Mouse (Mus musculus) midbrain, embryonic 11.5 days (tissue): ENCODE measurements around the gene Fam227a. TPM values are rescaled to one million over a fixed set of nuclear protein-coding genes. Genes with fewer than 3 reads are reported as not detected.

Experiments used
- ATAC-seq: fragments of 200-750 bp; cut with Nextera tagmentation; 2 replicates; pipeline ENCODE4 v1.8.0; 2017; ENCODE audit warnings: moderate TSS enrichment, moderate library complexity; ENCODE audit not compliant: low FRiP score
- DNase-seq: peaks from one replicate; pipeline ENCODE4 v3.0.0; 2015; ENCODE audit warnings: low spot score; ENCODE audit errors: missing footprints
- H3K27ac ChIP-seq: fragments of 300-500 bp; sonication (generic); 2 replicates; pipeline ENCODE4 v1.5.1; 2014; ENCODE audit warnings: low read depth, low read length
- H3K27me3 ChIP-seq: fragments of 300-500 bp; sonication (generic); 2 replicates; pipeline ENCODE4 v1.6.1; 2014; ENCODE audit warnings: mild to moderate bottlenecking, low read length, moderate library complexity, mixed read lengths; ENCODE audit not compliant: control insufficient read depth, insufficient read depth
- H3K36me3 ChIP-seq: fragments of 300-500 bp; sonication (generic); 2 replicates; pipeline ENCODE4 v1.6.1; 2014; ENCODE audit warnings: mild to moderate bottlenecking, low read length, moderate library complexity, mixed read lengths; ENCODE audit not compliant: control insufficient read depth, insufficient read depth
- H3K4me1 ChIP-seq: fragments of 300-500 bp; sonication (generic); 2 replicates; pipeline ENCODE4 v1.6.1; 2014; ENCODE audit warnings: low read length; ENCODE audit not compliant: control insufficient read depth, insufficient read depth
- H3K4me2 ChIP-seq: fragments of 300-500 bp; sonication (generic); 2 replicates; pipeline ENCODE4 v1.6.1; 2014; ENCODE audit warnings: mild to moderate bottlenecking, moderate library complexity
- H3K4me3 ChIP-seq: fragments of 300-500 bp; sonication (generic); 2 replicates; pipeline ENCODE4 v1.5.1; 2014; ENCODE audit warnings: low read depth, low read length
- H3K9ac ChIP-seq: fragments of 300-500 bp; sonication (generic); 2 replicates; pipeline ENCODE4 v1.6.1; 2014; ENCODE audit warnings: low read length
- H3K9me3 ChIP-seq: fragments of 300-500 bp; sonication (generic); 2 replicates; pipeline ENCODE4 v1.6.1; 2016; ENCODE audit warnings: low read length; ENCODE audit not compliant: control insufficient read depth
- WGBS: fragments of 180-500 bp; shearing (Covaris S2); extraction: QIAGEN DNeasy Blood & Tissue Kit; methylation state at CpG from one replicate; pipeline ENCODE4 v1.1.7; 2014; 5-methylcytosine and 5-hydroxymethylcytosine counted together
- polyA plus RNA-seq: library from polyadenylated mRNA; unstranded; fragments of >200 nt; fragmentation: Nextera tagmentation; extraction: Ambion mirVana; gene quantifications from 2 replicates; pipeline ENCODE4 v1.2.1, GENCODE M21; 2014

The Fam227a gene
- polyA plus RNA-seq, 1 experiment from 2014 or later = 3.7 TPM

DNA sequence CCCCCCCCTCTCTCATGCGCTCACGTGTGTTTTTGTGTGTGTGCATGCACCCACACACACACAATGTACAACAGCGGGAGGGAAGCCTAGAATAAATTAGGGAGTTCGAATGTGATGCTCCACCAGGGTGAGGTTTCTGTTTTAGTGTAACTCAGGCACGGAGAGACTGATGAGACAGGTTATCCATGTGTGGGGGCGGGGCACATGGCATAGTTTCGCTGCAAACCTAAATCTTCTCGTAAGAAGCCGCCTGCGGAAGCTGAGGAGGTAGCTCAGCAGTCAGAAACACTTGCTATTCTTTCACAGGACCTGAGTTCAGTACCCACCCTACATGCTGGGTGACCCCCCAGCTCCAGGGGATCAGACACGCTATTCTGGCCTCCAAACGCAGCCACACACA lies 10.6 kb downstream of the Fam227a start:
- H3K36me3 ChIP-seq = no peaks in the 10 kb centered on the region
- H3K27ac ChIP-seq = no peak overlapping the region
- H3K9ac ChIP-seq = no peak overlapping the region
- ATAC-seq (no peak), DNase-seq (no peak)
- WGBS = 87% methylated on average over 12 of the region's 12 CpGs
- H3K9me3 ChIP-seq = no peaks in the 10 kb centered on the region
- H3K27me3 ChIP-seq = no peaks in the 10 kb centered on the region
- H3K4me2 ChIP-seq = no peak overlapping the region
- H3K4me3 ChIP-seq = no peak overlapping the region
- H3K4me1 ChIP-seq = no peaks in the 10 kb centered on the region

DNA sequence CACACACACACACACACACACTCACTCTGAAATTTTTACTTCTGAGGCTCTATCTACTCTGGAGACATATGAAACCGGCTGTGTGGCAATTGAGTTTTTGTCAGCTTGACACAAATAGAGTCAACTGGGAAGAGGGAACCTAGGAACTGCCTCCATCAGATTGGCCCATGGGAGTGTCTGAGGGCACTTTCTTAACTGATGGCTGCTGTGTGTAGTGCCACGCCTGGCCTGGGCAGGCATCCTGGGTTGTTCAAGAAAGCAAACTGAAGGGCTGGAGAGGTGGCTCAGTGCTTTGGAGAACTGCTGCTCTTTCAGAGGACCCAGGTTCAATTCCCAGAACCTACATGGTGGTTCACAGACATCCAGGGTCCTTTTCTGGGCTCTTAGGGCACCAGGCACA lies 13.3 kb downstream of the Fam227a start:
- DNase-seq (no peak), ATAC-seq (no peak)
- 85% methylated on average over 2 of the region's 2 CpGs for WGBS
- H3K27ac ChIP-seq = no peak overlapping the region
- no peak overlapping the region for H3K4me3 ChIP-seq
- H3K9me3 ChIP-seq = no peaks in the 10 kb centered on the region
- no peaks in the 10 kb centered on the region for H3K4me1 ChIP-seq
- no peak overlapping the region for H3K4me2 ChIP-seq
- H3K36me3 ChIP-seq = no peaks in the 10 kb centered on the region
- no peak overlapping the region for H3K9ac ChIP-seq
- no peaks in the 10 kb centered on the region for H3K27me3 ChIP-seq

GRCm38 (mm10) chr15:79641135-79641817 lies 17.5 kb downstream of the Fam227a start:
- no peak for ATAC-seq
- Histone ChIP-seq H3K9me3 (no peaks in the 10 kb centered on the region), H3K4me1 (no peaks in the 10 kb centered on the region), H3K9ac (no peak overlapping the region), H3K36me3 (no peaks in the 10 kb centered on the region; the same call in 1 of the 2 replicates), H3K27me3 (no peaks in the 10 kb centered on the region), H3K4me2 (no peak overlapping the region), H3K27ac (no peak overlapping the region), H3K4me3 (no peak overlapping the region)
- no peak for DNase-seq
- 86% methylated on average over 12 of the region's 12 CpGs for WGBS

- Histone ChIP-seq H3K4me2 (no peak overlapping the region), H3K4me1 (no peaks in the 10 kb centered on the region), H3K4me3 (no peak overlapping the region), H3K27ac (no peak overlapping the region), H3K27me3 (no peaks in the 10 kb centered on the region), H3K9me3 (no peaks in the 10 kb centered on the region), H3K36me3 (peaks cover 11% of the 10 kb centered on the region), H3K9ac (no peak overlapping the region)
- WGBS = 62% methylated on average over 2 of the region's 2 CpGs
- ATAC-seq (no peak), DNase-seq (no peak)
Observed at GRCm38 (mm10) chr15:79630471-79630870, 28.3 kb downstream of the Fam227a start.

- Histone ChIP-seq H3K4me2 (no peak overlapping the region), H3K4me1 (no peaks in the 10 kb centered on the region), H3K9ac (no peak overlapping the region), H3K4me3 (no peak overlapping the region), H3K27me3 (no peaks in the 10 kb centered on the region), H3K9me3 (no peaks in the 10 kb centered on the region), H3K27ac (no peak overlapping the region), H3K36me3 (peaks cover 3% of the 10 kb centered on the region)
- WGBS = 86% methylated on average over 11 of the region's 11 CpGs
- no peak for DNase-seq
- ATAC-seq = no peak
Observed at GRCm38 (mm10) chr15:79619770-79620414, 38.9 kb downstream of the Fam227a start.

GRCm38 (mm10) chr15:79618456-79618855 lies 40.3 kb downstream of the Fam227a start:
- Histone ChIP-seq H3K4me3 (no peak overlapping the region), H3K27me3 (no peaks in the 10 kb centered on the region), H3K9ac (no peak overlapping the region), H3K9me3 (no peaks in the 10 kb centered on the region), H3K4me2 (no peak overlapping the region), H3K36me3 (peaks cover under 1% of the 10 kb centered on the region; the same call in 1 of the 2 replicates), H3K27ac (no peak overlapping the region), H3K4me1 (no peaks in the 10 kb centered on the region)
- WGBS = 88% methylated on average over 7 of the region's 7 CpGs
- ATAC-seq (no peak), DNase-seq (no peak)

- no peak overlapping the region for H3K4me2 ChIP-seq
- no peak overlapping the region for H3K4me3 ChIP-seq
- peaks cover 2% of the 10 kb centered on the region for H3K36me3 ChIP-seq
Observed at GRCm38 (mm10) chr15:79617135-79617534, 41.6 kb downstream of the Fam227a start.

DNA sequence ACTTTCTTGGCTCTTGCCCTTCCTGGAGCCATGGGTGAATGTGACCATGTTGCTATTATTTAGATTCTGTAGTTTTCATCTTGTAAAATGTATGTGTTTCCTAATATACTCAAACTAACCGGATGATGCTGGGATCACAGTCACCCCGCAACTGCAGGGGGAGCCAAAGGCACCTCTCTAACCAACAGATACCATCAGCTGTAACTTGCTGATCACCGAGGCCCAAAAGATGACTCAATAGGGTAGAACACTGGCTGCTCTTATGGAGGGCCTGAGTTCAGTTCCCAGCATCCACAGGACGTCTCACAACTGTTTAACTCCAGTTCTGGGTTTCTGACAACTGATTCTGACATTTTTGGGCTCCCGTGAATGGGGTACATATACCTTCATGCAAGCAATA lies 42.0 kb downstream of the Fam227a start:
- Histone ChIP-seq H3K36me3 (peaks cover 2% of the 10 kb centered on the region), H3K4me3 (no peak overlapping the region), H3K4me1 (no peaks in the 10 kb centered on the region), H3K9ac (no peak overlapping the region), H3K4me2 (no peak overlapping the region), H3K9me3 (no peaks in the 10 kb centered on the region), H3K27ac (no peak overlapping the region), H3K27me3 (no peaks in the 10 kb centered on the region)
- ATAC-seq (no peak), DNase-seq (no peak)
- 90% methylated on average over 5 of the region's 5 CpGs for WGBS

More at GRCm38 (mm10) chr15:79617135-79617534, 41.6 kb downstream of the Fam227a start:
- no peak overlapping the region for H3K27ac ChIP-seq
- no peaks in the 10 kb centered on the region for H3K4me1 ChIP-seq
- WGBS = 80% methylated on average over 11 of the region's 11 CpGs
- DNase-seq = no peak
- no peaks in the 10 kb centered on the region for H3K27me3 ChIP-seq
- ATAC-seq = no peak
- H3K9ac ChIP-seq = no peak overlapping the region
- no peaks in the 10 kb centered on the region for H3K9me3 ChIP-seq

- H3K9ac ChIP-seq = no peak overlapping the region
- peaks cover 2% of the 10 kb centered on the region for H3K36me3 ChIP-seq
- WGBS = 88% methylated on average over 7 of the region's 7 CpGs
- ATAC-seq = no peak
- no peak overlapping the region for H3K27ac ChIP-seq
- H3K4me3 ChIP-seq = no peak overlapping the region
- H3K4me1 ChIP-seq = no peaks in the 10 kb centered on the region
- H3K27me3 ChIP-seq = no peaks in the 10 kb centered on the region
- H3K9me3 ChIP-seq = no peaks in the 10 kb centered on the region
- H3K4me2 ChIP-seq = no peak overlapping the region
- no peak for DNase-seq
Observed at GRCm38 (mm10) chr15:79615501-79615900, 43.3 kb downstream of the Fam227a start.
